Mouse (Mus musculus) ZHBTc4 (cell line): ENCODE results near the gene Irx4.
A peak's percentile ranks its signal among the peaks of the same experiment; 100 is the strongest.

ENCODE experiments used
- DNase-seq: peaks from one replicate; pipeline ENCODE4 v3.0.0-alpha.2; 2011; ENCODE audit warnings: low read depth, low spot score

The Irx4 gene

DNA sequence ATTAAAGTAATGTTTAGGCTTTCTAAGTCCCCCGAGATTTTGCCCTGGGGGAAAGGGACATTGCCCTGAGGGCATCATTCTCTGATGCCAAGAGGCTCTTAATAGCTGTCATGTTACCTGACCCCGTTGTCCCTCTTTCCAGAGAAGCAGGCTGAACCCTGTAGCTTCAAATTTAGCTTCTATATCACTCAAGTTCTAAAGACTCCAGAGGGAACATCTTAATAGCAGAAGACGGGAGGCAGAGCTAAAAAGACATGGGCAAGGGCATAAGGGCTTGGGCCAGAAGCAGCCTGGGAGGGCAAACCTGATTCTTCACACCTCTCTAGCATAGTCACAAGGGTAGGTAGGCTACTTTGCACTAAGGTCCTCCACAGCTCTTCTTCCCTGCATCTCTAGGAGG lies 9.6 kb downstream of the Irx4 start:
- no peak for DNase-seq

- no peak for DNase-seq
Measured at GRCm38 (mm10) chr13:73270451-73271081, 10.3 kb downstream of the Irx4 start.

DNA sequence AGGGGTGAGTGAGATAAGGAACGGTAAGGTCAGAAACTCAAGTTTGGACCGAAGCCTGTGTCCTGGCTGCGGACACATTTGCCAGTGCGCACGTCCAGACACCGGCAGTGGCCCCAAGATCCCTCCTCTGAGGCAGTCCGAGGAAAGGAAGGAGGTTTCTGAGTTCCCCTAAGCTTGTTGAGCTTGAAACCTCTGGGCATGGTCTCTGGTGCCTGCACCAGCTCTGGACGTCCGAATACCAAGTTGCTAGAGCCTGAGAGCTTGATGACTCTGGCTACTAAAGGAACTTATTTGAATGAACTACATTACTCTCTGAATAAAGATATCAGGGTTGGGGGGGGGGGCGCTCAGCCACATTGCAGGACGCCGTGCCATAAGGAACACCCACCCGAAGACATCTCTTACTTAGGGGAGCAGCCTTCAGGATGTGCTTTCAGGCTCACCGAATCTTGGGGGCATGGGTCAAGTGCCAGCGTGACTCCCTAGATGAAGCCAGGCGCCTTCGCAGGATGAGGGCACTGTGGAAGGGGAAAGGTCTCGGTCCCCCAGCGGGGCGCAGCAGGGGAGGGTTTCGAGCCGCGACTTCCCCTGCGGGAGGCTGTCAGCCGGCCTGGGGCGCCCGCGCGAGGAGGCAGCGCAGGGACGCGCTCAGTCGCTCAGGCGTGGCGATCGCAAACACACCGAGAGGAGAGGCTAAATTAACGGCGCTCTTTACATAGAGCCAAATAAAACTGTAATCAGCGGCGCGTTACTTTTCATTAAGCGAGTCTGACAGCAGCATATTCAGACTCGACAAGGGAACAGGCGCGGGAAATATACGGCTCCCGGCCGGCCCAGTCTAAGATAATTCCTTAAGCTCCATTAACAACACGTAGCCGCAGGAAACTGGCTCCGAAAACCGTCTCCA lies 11.3 kb downstream of the Irx4 start:
- peak; percentile 39 for DNase-seq

GRCm38 (mm10) chr13:73272794-73273282 lies 12.6 kb downstream of the Irx4 start:
- no peak for DNase-seq

DNA sequence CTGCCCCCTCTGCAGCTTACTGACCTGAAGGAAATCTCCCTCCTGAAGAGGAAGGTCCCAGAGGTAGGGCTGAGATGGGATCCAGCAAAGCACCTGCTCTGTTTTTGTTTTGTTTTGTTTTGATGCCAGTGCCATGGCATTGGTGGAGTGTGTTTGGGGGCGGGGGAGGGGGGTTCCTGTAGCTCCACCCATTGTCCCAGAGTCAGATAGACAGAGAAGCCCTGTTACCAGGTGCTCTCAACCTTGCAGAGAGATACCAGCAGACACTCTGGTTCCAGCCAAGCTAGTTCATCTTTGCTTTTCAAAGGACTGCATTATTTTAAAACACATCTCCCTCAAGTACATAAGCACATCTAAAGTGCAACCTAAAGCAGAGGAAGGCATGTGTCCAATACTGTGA lies 13.3 kb downstream of the Irx4 start:
- DNase-seq, result no peak

GRCm38 (mm10) chr13:73277361-73277760 lies 17.1 kb downstream of the Irx4 start:
- DNase-seq, result no peak

- DNase-seq, result no peak
Measured at GRCm38 (mm10) chr13:73277797-73278196, 17.5 kb downstream of the Irx4 start.

GRCm38 (mm10) chr13:73279196-73279595 lies 18.9 kb downstream of the Irx4 start:
- DNase-seq, result no peak

GRCm38 (mm10) chr13:73282407-73282806 lies 22.1 kb downstream of the Irx4 start:
- DNase-seq, result no peak

GRCm38 (mm10) chr13:73283534-73283933 lies 23.3 kb downstream of the Irx4 start:
- DNase-seq, result no peak

GRCm38 (mm10) chr13:73290206-73290605 lies 29.9 kb downstream of the Irx4 start:
- DNase-seq, result no peak

GRCm38 (mm10) chr13:73291102-73291501 lies 30.8 kb downstream of the Irx4 start:
- DNase-seq, result no peak

DNA sequence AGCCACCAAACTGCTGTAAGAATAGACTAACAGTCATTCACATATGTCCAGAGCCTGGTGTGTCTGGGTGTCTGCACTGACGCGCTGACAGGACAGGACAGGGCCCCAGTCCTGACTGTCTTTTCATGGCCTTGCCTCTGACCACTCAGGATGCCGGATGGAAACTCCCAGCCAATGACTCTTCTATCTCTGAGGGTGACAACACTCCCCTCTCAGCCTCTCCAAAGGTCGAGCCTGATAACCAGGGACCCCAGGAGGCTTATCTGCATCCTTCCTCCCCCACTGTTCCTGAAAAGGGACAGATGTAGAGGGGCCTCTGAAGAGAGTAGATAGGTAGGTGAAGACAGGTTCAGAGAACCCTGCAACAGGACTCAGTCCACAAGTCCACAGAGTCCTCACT lies 38.4 kb downstream of the Irx4 start:
- no peak for DNase-seq

DNA sequence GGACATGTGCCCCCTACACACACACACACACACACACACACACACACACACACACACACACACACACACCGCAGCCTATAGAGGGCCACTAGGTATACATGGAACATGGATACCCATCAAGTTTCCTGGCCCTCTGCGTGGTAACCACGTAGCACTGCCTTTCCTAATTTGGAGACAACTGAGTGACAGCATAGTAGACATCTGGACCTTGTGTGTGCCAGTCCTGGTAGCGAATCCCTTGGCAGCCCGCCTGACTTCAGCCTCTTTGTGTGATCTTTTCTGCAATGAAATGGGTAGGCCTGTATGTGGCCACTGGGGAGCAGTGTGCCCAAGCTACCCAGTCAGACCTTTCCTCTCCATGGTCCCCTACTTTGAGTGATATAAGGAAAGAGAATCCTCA lies 39.0 kb downstream of the Irx4 start:
- DNase-seq, result no peak

- no peak for DNase-seq
Measured at GRCm38 (mm10) chr13:73304729-73305128, 44.5 kb downstream of the Irx4 start.

GRCm38 (mm10) chr13:73305398-73306084 lies 45.3 kb downstream of the Irx4 start:
- DNase-seq, result no peak

- DNase-seq, result no peak
Measured at GRCm38 (mm10) chr13:73306085-73306410, 45.8 kb downstream of the Irx4 start.

- DNase-seq, result no peak
Measured at GRCm38 (mm10) chr13:73306430-73306829, 46.2 kb downstream of the Irx4 start.

DNA sequence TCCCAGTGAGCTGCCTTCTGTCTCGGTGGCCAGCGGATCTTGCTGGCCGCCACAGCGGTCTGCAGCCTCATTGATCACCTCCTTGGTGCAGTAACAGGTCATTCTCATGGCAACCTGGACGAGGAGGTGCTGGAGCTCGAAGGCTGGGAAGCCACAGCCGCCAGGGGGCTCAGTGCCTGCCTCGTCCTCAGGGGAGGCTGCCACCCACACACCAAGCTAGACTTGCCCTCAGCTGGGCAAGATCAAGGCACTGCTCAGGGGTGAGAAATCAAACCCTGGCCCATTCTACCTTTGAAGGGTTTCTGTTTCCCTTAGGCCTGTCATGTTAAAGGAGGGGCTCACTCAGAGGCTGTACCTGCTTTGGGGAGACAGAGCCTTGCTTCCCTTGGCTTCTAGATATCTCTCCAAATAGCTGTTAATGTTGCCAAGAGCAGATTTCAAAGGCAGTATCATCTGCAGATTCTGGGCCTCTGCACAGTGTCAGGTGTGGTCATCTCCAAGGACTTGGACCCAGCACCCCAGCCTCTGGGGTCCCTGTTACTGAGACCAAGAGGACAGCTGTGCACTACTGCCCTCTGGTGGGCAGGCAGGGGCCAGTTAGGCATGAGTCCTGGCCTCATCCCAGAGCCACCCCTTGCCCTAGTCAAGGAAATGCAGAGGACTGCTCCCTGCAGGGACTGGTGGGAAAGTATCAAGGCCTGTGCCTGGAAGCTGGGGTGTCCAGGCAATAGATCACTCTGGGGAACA lies 50.1 kb downstream of the Irx4 start:
- DNase-seq, result peak; percentile 76
